Mouse (Mus musculus) heart, adult 9 months (tissue): ENCODE results near the gene Prss16.

ENCODE experiments used
- DNase-seq, 2 experiments: peaks; one replicate each; pipeline ENCODE4 v3.0.0; 2022; ENCODE audit warnings: low spot score in 2 of 2

Prss16 gene

GRCm38 (mm10) chr13:22036149-22036956, 26.8 kb upstream of the Prss16 start:
- no peak for DNase-seq

DNA sequence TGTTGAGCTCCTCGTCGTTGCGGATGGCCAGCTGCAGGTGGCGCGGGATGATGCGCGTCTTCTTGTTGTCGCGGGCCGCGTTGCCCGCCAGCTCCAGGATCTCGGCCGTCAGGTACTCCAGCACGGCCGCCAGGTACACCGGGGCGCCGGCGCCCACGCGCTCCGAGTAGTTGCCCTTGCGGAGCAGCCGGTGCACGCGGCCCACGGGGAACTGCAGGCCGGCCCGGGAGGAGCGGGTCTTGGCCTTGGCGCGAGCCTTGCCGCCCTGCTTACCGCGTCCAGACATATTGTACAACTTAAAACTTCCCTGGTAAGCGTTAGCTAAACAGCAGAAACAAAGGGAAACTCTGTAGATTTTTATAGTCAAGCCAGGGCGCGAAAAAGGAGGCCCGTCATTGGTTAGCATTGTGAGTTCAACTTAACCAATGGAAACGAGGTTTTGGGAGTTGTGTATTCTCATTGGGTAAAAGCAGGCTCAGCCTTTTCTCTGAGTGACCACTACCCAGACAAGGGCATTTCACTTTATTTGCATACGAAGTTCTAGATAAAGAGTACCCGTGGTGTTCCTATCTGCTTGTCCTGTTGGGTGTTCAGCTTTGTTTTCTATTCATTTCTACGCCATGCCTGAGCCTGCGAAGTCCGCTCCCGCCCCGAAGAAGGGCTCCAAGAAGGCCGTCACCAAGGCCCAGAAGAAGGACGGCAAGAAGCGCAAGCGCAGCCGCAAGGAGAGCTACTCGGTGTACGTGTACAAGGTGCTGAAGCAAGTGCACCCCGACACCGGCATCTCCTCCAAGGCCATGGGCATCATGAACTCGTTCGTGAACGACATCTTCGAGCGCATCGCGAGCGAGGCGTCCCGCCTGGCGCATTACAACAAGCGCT, 26.0 kb upstream of the Prss16 start, which contains the start of the genes Hist1h2ah and Hist1h2bk:
Gene Hist1h2ah (minus strand): TSS at position 302 of the 882 bp plus-strand sequence.
Gene Hist1h2bk (plus strand): TSS at position 604 of the 882 bp plus-strand sequence.
- peak; percentile 86 to 91 for DNase-seq

- no peak for DNase-seq
Measured at GRCm38 (mm10) chr13:22034443-22035266, 25.1 kb upstream of the Prss16 start.

DNA sequence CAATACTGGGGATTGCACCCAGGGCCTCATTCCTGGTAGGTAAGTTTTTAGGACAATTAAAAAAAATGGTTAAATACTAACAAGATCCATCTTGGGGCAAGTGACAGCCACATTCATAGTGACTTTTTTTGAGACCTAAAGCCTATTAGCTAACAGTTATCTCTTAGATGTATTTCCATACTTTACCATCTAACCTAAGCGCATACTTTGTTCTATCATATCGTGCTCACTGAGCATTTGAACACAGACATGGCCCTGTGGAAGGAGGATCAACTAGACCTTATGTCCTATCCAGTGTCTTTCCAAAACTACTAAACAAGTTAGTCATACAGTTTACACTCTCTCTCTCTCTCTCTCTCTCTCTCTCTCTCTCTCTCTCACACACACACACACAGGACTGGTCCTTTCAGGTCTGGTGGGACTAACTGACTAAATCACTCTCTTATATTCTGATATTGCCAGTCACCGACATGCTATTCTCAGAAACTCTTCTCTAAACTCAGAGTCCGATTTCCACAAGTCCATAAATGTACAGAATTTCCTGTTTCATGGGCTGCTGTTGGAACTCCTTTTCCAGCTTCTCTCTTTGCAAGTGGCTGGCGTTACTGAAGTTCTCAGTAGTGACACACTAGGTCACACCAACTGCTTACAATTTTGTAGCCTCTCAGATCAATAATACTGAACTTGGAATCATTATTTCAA, 24.4 kb upstream of the Prss16 start:
- no peak for DNase-seq

- no peak for DNase-seq
Measured at GRCm38 (mm10) chr13:22030493-22030892, 21.0 kb upstream of the Prss16 start.

DNA sequence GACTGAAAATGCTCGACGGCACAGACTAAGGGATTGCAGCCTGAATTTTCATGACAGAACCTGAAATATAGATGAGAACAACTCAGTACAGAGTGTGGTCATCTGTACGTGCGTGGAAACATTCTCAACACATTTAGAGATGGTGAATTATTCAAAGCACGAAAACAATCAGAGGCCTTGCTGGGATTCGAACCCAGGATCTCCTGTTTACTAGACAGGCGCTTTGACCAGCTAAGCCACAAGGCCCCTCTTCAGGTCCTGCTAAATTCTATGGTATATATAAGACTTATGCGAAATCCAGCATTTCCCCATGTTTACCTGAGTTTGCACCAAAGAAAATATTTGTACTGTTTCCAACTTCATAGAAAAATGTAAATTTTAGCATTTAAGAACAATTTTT, 20.4 kb upstream of the Prss16 start:
- DNase-seq: no peak

DNA sequence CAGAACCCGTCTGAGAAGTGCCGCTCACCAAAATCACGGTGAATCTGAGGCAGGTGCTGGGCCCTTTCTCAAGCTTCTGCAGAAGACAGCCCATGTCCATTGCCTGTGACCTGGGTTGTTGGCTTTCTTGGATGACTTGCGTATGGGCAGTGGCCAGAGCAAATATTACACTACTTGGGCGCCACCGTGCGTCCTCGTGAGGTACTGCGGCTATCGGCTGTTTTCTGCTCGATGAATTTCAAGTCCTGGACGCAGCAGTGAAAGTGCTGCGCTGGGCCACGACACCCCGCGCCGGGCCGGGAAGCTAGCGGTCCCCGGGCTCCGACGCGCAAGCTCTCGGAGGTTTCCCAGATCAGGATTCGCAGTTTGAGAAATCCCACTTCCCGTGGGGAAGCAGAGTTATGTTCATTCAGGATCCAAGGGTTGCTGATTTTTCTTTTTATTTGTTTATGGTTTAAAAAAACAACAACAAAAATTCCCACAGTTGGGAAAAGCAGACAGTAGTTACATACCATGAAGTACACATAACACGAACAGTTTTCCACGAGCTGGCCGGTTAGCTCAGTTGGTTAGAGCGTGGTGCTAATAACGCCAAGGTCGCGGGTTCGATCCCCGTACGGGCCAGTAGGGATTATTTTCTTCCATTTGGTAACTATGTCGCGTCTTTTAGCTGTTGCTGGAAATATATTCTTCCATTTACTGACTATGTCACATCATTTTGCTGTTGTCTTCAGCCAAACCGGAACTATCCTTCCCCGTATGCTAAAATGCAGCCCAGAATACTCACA, 19.3 kb upstream of the Prss16 start:
- DNase-seq: peak; percentile 86 to 96

DNA sequence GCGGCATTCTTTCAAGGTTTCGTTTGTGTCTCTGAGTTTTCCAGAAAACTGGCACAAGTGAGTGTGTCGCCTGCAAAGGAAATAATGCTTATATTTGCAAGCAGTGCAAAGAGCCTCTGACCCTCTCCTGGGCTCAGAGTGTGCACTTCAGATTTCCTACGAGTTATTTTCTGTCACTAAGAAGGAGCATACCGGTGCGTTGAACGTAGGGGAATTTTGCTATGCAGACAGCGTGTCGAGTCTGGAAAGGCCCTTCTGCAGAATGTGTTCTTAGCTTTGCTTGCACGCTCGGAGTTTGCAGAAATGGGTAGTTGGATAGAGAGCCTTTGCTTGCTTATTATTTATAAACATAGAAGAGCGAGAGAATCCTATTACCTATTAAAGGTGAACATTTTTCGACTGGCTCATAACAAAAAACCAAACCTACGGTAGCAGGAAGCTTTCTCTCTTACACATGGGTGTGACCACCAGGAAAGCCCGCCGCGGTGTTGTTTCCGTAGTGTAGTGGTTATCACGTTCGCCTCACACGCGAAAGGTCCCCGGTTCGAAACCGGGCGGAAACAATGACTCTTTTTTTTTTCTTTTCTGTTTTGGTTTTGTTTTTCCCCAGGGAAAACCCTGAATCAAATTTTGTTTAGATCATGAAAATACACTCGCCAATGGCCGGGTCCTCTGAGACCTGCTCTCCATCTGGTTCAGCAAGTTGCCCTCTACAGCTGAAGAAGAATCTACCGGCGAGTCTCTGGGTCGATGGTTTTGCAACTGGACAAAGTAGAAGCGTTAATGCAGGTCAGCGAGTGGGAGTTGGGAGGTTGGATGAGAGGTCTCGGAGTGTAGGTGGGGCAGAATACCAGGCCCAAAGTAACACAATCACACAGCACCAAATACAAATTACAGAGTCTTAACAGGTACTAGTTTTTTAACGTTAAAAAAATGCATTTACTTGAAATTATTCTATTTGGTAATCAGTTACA, 16.8 kb upstream of the Prss16 start:
- DNase-seq: peak; percentile 57 to 86

GRCm38 (mm10) chr13:22022241-22022640, 12.7 kb upstream of the Prss16 start:
- peak; percentile 60 to 90 for DNase-seq

DNA sequence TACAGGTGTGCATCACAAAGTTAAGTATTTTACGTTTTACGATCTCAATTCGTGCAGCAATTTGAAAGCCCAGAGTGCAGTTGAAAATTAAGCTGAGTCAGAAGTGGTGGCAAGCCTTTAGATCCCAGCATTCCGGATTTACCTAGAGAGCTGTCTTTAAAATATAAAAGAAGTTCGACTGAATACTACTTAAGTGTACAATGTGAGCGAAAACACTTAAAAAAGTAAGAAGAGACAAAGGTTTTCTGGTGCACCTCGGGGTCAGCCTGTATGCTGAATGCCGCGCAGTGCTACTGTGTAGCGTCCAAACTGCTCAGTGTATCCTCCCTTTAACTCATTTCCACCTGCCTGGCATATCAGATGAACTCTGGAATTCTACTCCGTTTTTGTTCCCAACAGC, 12.0 kb upstream of the Prss16 start:
- DNase-seq: peak in 1 of 2 experiments; percentile 30

- DNase-seq: peak; percentile 59 to 89
Measured at GRCm38 (mm10) chr13:22020901-22021339, 11.4 kb upstream of the Prss16 start.

DNA sequence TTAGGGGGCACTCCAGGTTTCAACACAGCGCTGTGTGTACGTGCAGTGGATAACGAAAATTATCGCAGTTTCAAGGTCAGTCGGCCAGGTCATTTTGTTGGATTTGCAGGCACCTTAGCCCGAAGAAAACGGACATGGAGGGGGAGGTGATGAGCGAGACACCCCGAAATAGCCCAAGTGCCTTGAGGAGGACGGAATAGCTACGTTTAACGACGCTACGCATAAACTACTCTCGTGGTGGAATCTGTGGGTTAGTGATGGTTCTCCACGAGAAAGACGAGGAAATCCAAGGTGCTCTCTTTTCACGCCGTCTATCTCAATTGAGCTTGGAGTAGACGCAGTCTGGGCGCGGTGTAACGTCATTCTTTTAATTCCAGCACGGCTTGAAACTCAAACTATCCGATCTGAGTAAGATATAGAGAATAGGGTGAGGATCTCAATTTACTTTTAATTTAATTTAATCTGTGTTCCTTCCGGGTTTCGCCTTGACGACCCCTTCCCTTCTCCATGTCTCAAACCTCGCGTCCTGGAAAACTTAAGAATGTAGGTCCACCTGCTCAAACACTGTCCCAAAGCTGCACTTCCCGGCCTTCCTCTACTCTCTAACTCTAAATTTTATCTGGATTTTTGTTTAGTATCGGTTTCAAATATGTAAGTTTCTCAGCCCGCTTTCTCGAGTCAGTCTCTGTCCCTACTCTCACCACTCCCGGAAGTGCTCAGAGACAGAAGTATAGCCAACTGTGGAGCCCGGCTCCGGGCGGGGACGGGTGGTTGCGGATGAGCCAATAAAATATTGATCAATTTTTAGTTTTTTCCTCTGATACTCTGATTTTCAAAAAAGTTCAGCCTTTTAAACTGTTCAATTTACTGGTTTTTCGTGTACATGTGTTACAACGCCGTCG, 10.6 kb upstream of the Prss16 start:
- peak in 1 of 2 experiments; percentile 42 for DNase-seq

- peak; percentile 49 to 81 for DNase-seq
Measured at GRCm38 (mm10) chr13:22015479-22016450, 6.2 kb upstream of the Prss16 start.

DNA sequence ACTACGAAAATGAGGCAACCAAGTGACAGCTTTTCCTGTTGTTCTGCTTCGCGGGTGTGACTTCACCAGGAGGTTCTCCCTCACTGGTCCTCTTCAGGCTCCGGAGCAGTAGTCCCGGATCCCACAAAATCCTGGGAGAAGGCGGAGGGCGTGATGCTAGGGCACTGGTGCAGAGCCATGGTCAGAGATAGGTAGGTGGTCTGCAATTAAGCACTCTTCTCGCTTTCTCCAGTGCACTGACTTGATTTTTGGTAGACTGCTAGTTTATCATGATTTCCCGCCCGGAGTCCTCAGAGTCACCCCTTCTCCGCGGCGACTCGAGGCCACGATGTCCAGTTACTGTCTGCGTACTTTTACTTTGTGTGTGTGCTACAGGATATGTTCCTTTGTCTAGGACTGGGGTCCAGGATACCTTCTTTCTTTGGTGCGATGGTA, 4.9 kb upstream of the Prss16 start:
- no peak for DNase-seq

GRCm38 (mm10) chr13:22013716-22014115, 4.2 kb upstream of the Prss16 start:
- DNase-seq: no peak

DNA sequence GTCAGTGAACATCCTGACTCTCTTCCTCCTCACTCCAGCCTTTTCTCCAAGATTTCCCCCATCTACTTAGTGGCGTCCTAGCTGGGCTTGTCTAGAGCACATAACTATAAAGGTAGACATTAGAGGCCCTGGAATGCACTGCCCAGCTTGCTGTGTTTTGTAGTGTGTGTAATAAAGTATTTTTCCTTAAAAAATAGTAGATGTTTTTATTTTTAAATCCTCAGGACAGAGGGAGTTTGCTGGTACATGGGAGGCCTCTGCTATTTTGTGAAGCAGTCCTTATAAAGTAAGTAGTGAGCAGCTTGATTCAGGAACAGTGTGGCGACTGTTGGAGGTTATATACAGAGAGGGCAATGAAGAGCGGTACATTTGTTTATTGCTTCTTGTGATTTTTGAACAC, 835 bp downstream of the Prss16 start:
- DNase-seq: no peak

DNA sequence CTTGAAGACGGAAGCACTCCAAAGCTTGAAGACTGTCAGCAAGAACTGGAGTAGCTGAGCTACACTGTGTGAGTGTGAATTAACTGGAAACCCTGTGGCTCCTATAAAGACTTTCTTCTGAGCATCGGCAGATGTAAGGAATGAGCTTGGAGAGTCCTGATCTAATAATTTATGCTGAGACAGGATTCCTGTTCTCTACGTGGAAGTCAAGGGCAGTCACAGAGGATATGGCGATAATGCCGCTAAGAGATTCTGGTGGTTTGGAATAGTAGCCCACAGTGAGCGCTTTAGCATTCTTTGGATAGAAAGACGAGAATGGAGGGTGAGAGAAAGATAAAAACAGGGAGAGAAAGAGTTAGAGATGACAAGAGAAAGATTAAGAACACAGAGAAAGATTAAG, 1.7 kb downstream of the Prss16 start:
- DNase-seq: no peak
